Mouse (Mus musculus): ENCODE data around the gene Spata21.

Gene Spata21

DNA sequence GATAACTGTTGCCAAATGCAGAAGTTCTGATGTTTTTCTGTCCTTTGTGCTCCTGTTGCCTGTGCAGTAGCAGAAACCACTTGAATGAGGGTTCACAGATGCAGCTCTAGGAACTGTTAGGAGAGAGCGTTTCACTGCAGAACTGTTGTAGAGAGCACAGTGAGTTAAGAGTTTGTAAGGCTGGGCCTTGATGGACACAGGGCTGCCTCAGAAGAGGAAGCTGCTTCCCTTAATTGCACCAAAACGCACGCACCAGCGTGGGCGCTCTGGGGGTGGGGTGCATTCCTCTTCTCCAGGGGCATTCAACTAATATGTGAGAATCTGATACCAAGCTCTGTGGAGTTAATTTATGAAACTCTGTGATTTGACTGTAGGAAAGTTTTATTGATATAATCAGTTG lies 71.5 kb downstream of the Spata21 start:
- no peak for DNase-seq

DNA sequence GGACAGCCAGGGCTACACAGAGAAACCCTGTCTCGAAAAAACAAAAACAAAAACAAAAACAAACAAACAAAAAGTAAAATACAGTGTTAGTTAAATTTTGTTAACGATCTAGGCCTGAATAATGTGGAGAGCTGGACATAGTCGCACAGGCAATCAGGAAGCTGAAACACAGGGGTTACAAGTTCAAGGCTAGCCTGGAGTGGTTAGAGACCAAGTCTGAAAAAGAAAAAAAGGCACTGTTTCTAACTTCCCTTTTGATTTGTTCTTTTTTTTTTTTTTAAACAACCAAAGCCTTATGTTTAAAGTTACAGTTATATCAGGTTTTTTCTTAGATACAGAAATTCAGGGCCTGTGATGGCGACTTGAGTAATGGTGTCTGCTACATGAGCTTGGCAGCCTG lies 72.1 kb downstream of the Spata21 start:
- no peak for DNase-seq

DNA sequence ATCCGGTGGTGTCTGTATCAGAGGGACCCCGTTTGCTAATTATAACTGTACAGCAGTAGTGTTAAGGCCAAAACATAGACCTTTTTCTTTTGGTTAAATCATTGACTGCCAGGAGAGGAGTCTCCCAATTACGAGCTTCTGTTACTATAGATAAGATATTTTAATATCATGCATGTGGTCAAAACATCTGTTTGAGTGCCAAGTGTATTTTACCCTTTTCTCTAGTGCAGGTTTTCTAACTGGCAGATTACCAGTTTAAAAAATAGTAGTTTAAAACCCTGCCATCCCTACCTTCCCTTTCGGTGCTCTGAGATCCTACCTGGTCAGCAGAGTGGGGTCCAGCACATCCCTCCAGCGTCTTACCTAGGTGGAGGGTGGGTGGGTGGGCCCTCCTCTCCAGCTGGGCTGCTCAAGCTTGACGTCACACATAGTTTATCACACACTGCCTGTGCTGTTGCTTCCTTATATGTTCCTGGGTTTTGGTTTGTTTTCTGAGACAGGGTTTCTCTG lies 73.6 kb downstream of the Spata21 start:
- no peak for DNase-seq
